Mouse (Mus musculus) heart, postnatal 0 days (tissue): ENCODE measurements at regions not wholly inside any gene's neighbourhood (a gene's known extent, or its start where the extent isn't known, plus 50 kb on each side); places are given as distances from the start of the nearest gene placed in this dataset.

Source experiments
- ATAC-seq: fragments of 200-750 bp; cut with Nextera tagmentation; 2 replicates; pipeline ENCODE4 v1.8.0; 2017; ENCODE audit warnings: low read depth, moderate number of reproducible peaks, moderate library complexity; ENCODE audit not compliant: insufficient read depth
- DNase-seq: peaks from one replicate; pipeline ENCODE4 v3.0.0-alpha.2; 2016; ENCODE audit warnings: low spot score
- H3K27ac ChIP-seq: fragments of 300-500 bp; sonication (generic); 2 replicates; pipeline ENCODE4 v1.5.1; 2014; ENCODE audit warnings: low read depth, mild to moderate bottlenecking
- H3K27me3 ChIP-seq: fragments of 300-500 bp; sonication (generic); 2 replicates; pipeline ENCODE4 v1.6.1; 2014; ENCODE audit warnings: low read length, mixed read lengths; ENCODE audit not compliant: control insufficient read depth, insufficient read depth
- H3K36me3 ChIP-seq: fragments of 300-500 bp; sonication (generic); replicated peaks from 2 replicates; pipeline ENCODE4 v1.6.1; 2014; ENCODE audit warnings: low read length, mixed read lengths; ENCODE audit not compliant: control insufficient read depth, insufficient read depth
- H3K4me1 ChIP-seq: fragments of 300-500 bp; sonication (generic); 2 replicates; pipeline ENCODE4 v1.6.1; 2014; ENCODE audit warnings: antibody characterized with exemption; ENCODE audit not compliant: control insufficient read depth, insufficient read depth
- H3K4me2 ChIP-seq: fragments of 300-500 bp; sonication (generic); 2 replicates; pipeline ENCODE4 v1.6.1; 2014; ENCODE audit warnings: low read depth, mild to moderate bottlenecking, low read length, moderate library complexity
- H3K4me3 ChIP-seq: fragments of 300-500 bp; sonication (generic); 2 replicates; pipeline ENCODE4 v1.5.1; 2014; ENCODE audit warnings: low read depth, low read length
- H3K9ac ChIP-seq: fragments of 300-500 bp; sonication (generic); replicated peaks from 2 replicates; pipeline ENCODE4 v1.6.1; 2014; ENCODE audit warnings: low read depth, low read length, mixed read lengths
- H3K9me3 ChIP-seq: fragments of 300-500 bp; sonication (generic); replicated peaks from 2 replicates; pipeline ENCODE4 v1.6.1; 2016; ENCODE audit warnings: low read length; ENCODE audit not compliant: control insufficient read depth
- CTCF ChIP-seq: IDR thresholded peaks from 2 replicates; pipeline ENCODE4 v1.5.1; 2016; ENCODE audit warnings: antibody characterized with exemption, control low read depth, low read depth
- EP300 ChIP-seq: IDR thresholded peaks from 2 replicates; pipeline ENCODE4 v1.6.1; 2016; ENCODE audit warnings: antibody characterized with exemption, low read depth
- WGBS: fragments of 180-500 bp; shearing (Covaris S2); extraction: QIAGEN DNeasy Blood & Tissue Kit; methylation state at CpG from one replicate; pipeline ENCODE4 v1.1.7; 2014; 5-methylcytosine and 5-hydroxymethylcytosine counted together

GRCm38 (mm10) chr1:15155046-15155445, 938.1 kb downstream of the 4930444P10Rik start:
- H3K4me3 ChIP-seq, result no peak overlapping the region

DNA sequence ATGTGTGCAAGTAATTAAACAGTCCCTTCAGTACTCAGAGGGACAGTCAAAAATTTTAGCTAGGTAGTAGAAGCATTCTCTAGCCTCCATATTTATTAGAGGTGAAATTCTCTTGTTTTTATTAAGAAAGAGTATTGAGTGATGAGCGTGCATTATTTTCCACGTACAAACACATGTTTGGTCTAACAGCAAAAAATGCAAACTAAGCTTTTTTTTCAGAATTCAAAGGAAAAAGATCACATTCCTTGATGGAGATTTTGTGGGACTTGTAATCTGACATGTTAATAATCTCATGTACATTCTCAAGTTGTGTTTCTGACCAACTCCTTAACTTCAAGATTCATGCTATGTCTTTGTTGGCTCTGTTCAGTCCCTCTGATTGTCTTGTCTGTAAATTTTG, 939.2 kb downstream of the 4930444P10Rik start:
- ATAC-seq (no peak), DNase-seq (no peak)
- H3K4me3 ChIP-seq, result no peak overlapping the region
- H3K27me3 ChIP-seq, result no peaks in the 10 kb centered on the region
- H3K4me2 ChIP-seq, result no peak overlapping the region
- no peak for TF ChIP-seq EP300
- no peak for TF ChIP-seq CTCF
- H3K36me3 ChIP-seq, result no peaks in the 10 kb centered on the region
- H3K9ac ChIP-seq, result no peak overlapping the region
- H3K4me1 ChIP-seq, result no peaks in the 10 kb centered on the region
- WGBS, result 85% methylated on average over 2 of the region's 2 CpGs
- no peaks in the 10 kb centered on the region for H3K9me3 ChIP-seq
- H3K27ac ChIP-seq, result no peak overlapping the region

More at GRCm38 (mm10) chr1:15155046-15155445, 938.1 kb downstream of the 4930444P10Rik start:
- no peaks in the 10 kb centered on the region for H3K36me3 ChIP-seq
- H3K27me3 ChIP-seq, result no peaks in the 10 kb centered on the region
- no peaks in the 10 kb centered on the region for H3K4me1 ChIP-seq
- WGBS, result 73% methylated on average over 2 of the region's 2 CpGs
- H3K9ac ChIP-seq, result no peak overlapping the region
- no peak for TF ChIP-seq EP300
- TF ChIP-seq CTCF, result no peak
- no peak overlapping the region for H3K27ac ChIP-seq
- H3K9me3 ChIP-seq, result no peaks in the 10 kb centered on the region
- DNase-seq, result no peak
- H3K4me2 ChIP-seq, result no peak overlapping the region
- ATAC-seq, result no peak

DNA sequence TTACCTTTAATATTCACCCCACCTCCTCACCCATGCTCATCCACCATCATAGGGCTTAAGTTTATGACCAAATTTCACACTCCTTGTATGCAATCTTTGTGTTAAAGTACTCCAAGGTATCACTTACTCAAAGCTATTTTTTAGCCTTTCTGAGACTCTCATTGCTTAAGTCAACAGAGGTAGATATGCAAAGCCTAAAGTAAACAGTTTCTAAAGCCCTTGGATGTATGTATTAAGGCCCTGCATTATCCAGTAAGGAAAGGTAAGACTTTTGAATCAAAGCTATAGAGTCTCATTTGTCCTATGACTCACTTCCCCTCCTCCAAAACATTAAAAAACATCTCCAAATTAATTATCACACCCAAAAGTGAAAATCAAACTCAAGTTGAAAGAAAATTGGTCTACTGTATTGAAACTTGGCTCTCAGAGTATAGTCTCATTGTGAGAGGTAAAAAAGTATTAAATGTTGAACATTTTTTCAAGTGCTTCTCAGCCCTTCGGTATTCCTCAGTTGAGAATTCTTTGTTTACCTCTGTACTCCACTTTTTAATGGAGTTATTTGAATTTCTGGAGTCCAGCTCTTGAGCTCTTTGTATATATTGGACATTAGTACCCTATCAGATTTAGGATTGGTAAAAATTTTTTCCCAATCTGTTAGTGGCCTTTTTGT, 949.1 kb downstream of the 4930444P10Rik start:
- H3K27me3 ChIP-seq, result no peaks in the 10 kb centered on the region
- H3K9me3 ChIP-seq, result no peaks in the 10 kb centered on the region
- no peaks in the 10 kb centered on the region for H3K36me3 ChIP-seq
- ATAC-seq, result no peak
- H3K4me2 ChIP-seq, result no peak overlapping the region
- H3K27ac ChIP-seq, result no peak overlapping the region
- 66% methylated on average over 1 of the region's 1 CpGs for WGBS
- no peak for DNase-seq
- no peak overlapping the region for H3K9ac ChIP-seq
- H3K4me1 ChIP-seq, result no peaks in the 10 kb centered on the region
- H3K4me3 ChIP-seq, result no peak overlapping the region
- no peak for TF ChIP-seq EP300
- no peak for TF ChIP-seq CTCF

GRCm38 (mm10) chr1:15118462-15118861, 974.7 kb downstream of the 4930444P10Rik start:
- Histone ChIP-seq H3K4me1 (no peaks in the 10 kb centered on the region), H3K4me2 (no peak overlapping the region), H3K4me3 (no peak overlapping the region), H3K27me3 (no peaks in the 10 kb centered on the region), H3K27ac (no peak overlapping the region), H3K9me3 (no peaks in the 10 kb centered on the region), H3K9ac (no peak overlapping the region), H3K36me3 (no peaks in the 10 kb centered on the region)
- no peak for DNase-seq
- 58% methylated on average over 3 of the region's 3 CpGs for WGBS
- no peak for ATAC-seq
- TF ChIP-seq EP300, result no peak
- TF ChIP-seq CTCF, result no peak

- no peak overlapping the region for H3K27ac ChIP-seq
- TF ChIP-seq CTCF (no peak), EP300 (no peak)
- no peaks in the 10 kb centered on the region for H3K4me1 ChIP-seq
- no peak overlapping the region for H3K9ac ChIP-seq
- no peak overlapping the region for H3K4me2 ChIP-seq
- no peak overlapping the region for H3K4me3 ChIP-seq
- no peaks in the 10 kb centered on the region for H3K27me3 ChIP-seq
- no peak for DNase-seq
- no peaks in the 10 kb centered on the region for H3K36me3 ChIP-seq
- H3K9me3 ChIP-seq, result no peaks in the 10 kb centered on the region
- 63% methylated on average over 2 of the region's 2 CpGs for WGBS
- ATAC-seq, result no peak
These were observed 981.7 kb downstream of the 4930444P10Rik start for GRCm38 (mm10) chr1:15111420-15111819.

DNA sequence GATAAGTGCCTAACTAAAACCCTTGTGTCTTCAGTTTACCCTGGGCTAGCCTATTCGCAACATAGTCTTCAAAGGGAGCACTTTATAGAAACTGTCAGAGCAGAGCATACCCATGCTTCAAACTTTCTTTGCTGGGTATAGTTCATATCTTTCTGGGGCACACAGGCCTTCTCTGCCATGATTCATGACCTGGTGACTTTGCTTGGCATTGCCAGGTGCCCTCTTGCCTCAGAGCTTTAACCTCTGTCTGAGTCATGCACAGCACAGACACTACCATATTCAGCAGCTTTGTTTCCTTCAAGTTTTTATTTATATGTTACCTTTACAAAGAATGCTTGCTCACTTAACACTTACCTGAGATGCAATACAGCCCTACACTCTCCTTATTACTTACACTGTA, 1022.8 kb downstream of the 4930444P10Rik start:
- 79% methylated on average over 1 of the region's 1 CpGs for WGBS
- H3K4me1 ChIP-seq, result no peaks in the 10 kb centered on the region
- TF ChIP-seq CTCF (no peak), EP300 (no peak)
- H3K36me3 ChIP-seq, result no peaks in the 10 kb centered on the region
- H3K27ac ChIP-seq, result no peak overlapping the region
- no peak overlapping the region for H3K9ac ChIP-seq
- ATAC-seq, result no peak
- no peaks in the 10 kb centered on the region for H3K27me3 ChIP-seq
- H3K9me3 ChIP-seq, result no peaks in the 10 kb centered on the region
- no peak overlapping the region for H3K4me3 ChIP-seq
- no peak overlapping the region for H3K4me2 ChIP-seq
- no peak for DNase-seq
